8 mouse cellular contexts compared by ENCODE assay signal in the genomic region with DNA sequence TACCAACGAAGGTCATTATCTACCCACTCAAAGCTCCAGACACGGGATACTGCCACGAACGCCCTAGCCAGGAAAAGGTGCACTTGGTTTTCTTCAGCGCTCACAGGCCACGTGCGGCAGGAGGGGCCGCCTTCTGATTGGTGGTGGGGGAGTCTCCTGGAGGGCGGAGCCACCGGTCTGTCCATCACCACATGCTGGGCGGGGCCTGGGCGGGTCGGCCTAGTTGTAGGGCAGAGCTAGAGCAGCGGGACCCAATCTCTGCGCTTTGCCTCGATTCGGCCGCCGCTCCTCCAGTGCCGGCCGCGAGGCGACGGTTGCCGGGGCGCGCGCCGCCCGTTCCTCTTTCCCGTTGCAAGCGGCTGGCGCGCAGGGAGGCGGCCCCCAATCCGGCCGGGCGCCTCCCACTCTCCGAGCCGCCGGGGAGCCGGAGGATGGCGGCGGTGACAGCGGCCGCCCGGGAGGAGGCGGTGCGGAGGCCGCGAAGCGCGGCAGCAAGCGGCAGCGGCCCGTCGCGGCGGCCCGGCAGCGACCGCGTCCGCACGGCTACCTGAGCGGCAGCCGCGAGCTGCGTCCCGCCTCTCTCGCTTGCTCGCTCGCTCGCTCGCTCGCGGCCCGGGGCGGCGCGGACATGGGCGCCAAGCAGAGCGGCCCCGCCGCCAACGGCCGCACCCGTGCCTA. TPM values are rescaled to one million over a fixed set of nuclear protein-coding genes. Genes with fewer than 3 reads are reported as not detected.
DNase-seq lines count a peak whose midpoint lies in the region; ATAC-seq and TF ChIP-seq lines count a peak whose summit lies in the region.

A gene (plus strand): TSS at position 529 of the 678 bp plus-strand sequence.

- H3K9me3 ChIP-seq in G1E (replicated peaks), result no peaks in the 10 kb centered on the region
- no peaks in the 10 kb centered on the region for H3K9me3 ChIP-seq in forebrain, embryonic 16.5 days (ENCODE audit: control insufficient read depth, low read length)
- no peaks in the 10 kb centered on the region for H3K9me3 ChIP-seq in lung, embryonic 14.5 days (ENCODE audit: low read depth, low read length)

- intact Hi-C loops in heart, postnatal 36 days (cut with DNase I), result loop anchor here (2.0 to 10.0 kb wide), 6 partner anchors 61 to 348 kb away; a partner anchor contains a TSS

- H3K4me2 ChIP-seq in forebrain, embryonic 16.5 days (ENCODE audit: low read length), result peak within 1 kb of the TSS; percentile 64
- peak within 1 kb of the TSS; percentile 82 for H3K4me2 ChIP-seq in lung, embryonic 14.5 days

- TF ChIP-seq CTCF in G1E (IDR thresholded peaks at IDR 0.05; ENCODE audit: low read depth, low read length), result no peak
- TF ChIP-seq CTCF in layer of hippocampus, adult 2 months (conservative IDR thresholded peaks at IDR 0.05), result peak; percentile 62
- no peak for TF ChIP-seq CTCF in lung, embryonic 14.5 days (IDR thresholded peaks at IDR 0.05; ENCODE audit: low read depth)
- no peak for TF ChIP-seq CTCF in olfactory bulb, adult 2 months (IDR thresholded peaks at IDR 0.05; ENCODE audit: insufficient read depth, low read depth, low read length)
- peak; percentile 70; the same call in 1 of the 2 replicates for TF ChIP-seq CTCF in thymus, adult 2 months (IDR thresholded peaks at IDR 0.05; ENCODE audit: borderline replicate concordance, control insufficient read depth, extremely low read depth, insufficient read depth, low read length, poor library complexity)

- peak; percentile 94 for TF ChIP-seq POLR2A in olfactory bulb, adult 2 months (IDR thresholded peaks at IDR 0.05; ENCODE audit: insufficient read depth, low read depth, low read length)
- peak; percentile 94 for TF ChIP-seq POLR2A in thymus, adult 2 months (IDR thresholded peaks at IDR 0.05; ENCODE audit: control insufficient read depth, extremely low read depth, insufficient read depth, low read length, poor library complexity)

- DNase-seq in G1E (ENCODE audit: low spot score), result peak; percentile 84
- DNase-seq in cerebellum, adult 18-20 months, result peak; percentile 94 to 95
- DNase-seq in heart, postnatal 36 days, result peak; percentile 93 to 94
- DNase-seq in layer of hippocampus, adult 2 months (ENCODE audit: low spot score in 2 of 2), result peak; percentile 90 to 93
- DNase-seq in lung, embryonic 14.5 days, result peak; percentile 97
- DNase-seq in thymus, adult 2 months, result peak; percentile 93

- H3K9ac ChIP-seq in forebrain, embryonic 16.5 days (replicated peaks; ENCODE audit: low read depth, low read length), result peak within 1 kb of the TSS; percentile 89
- H3K9ac ChIP-seq in lung, embryonic 14.5 days, result peak within 1 kb of the TSS; percentile 90

- under 1% methylated on average over 62 of the region's 88 CpGs for WGBS in forebrain, embryonic 16.5 days
- WGBS in lung, embryonic 14.5 days, result under 1% methylated on average over 42 of the region's 88 CpGs
- WGBS in olfactory bulb, adult 2 months, result under 1% methylated on average over 88 of the region's 88 CpGs
- 2% methylated on average over 87 of the region's 88 CpGs for WGBS in thymus, adult 2 months

- H3K4me1 ChIP-seq in G1E (ENCODE audit: insufficient read depth, low read depth, low read length), result peaks cover 32% of the 10 kb centered on the region
- H3K4me1 ChIP-seq in forebrain, embryonic 16.5 days (replicated peaks; ENCODE audit: control insufficient read depth, insufficient read depth, low read length), result peaks cover 38% of the 10 kb centered on the region
- peaks cover 22% of the 10 kb centered on the region for H3K4me1 ChIP-seq in lung, embryonic 14.5 days (ENCODE audit: insufficient read depth)
- H3K4me1 ChIP-seq in olfactory bulb, adult 2 months (ENCODE audit: control insufficient read depth, insufficient read depth, low read length), result peaks cover 8% of the 10 kb centered on the region; the same call in 1 of the 2 replicates
- peaks cover 11% of the 10 kb centered on the region for H3K4me1 ChIP-seq in thymus, adult 2 months (replicated peaks; ENCODE audit: control insufficient read depth, insufficient read depth, low read length)

- peak within 1 kb of the TSS; percentile 97 for H3K27ac ChIP-seq in forebrain, embryonic 16.5 days (ENCODE audit: low read length)
- peak within 1 kb of the TSS; percentile 91 for H3K27ac ChIP-seq in layer of hippocampus, adult 2 months
- peak within 1 kb of the TSS; percentile 95 for H3K27ac ChIP-seq in lung, embryonic 14.5 days (ENCODE audit: low read depth)
- peak within 1 kb of the TSS; percentile 63 for H3K27ac ChIP-seq in olfactory bulb, adult 2 months (ENCODE audit: insufficient read depth, low read depth, low read length)
- peak within 1 kb of the TSS; percentile 89 for H3K27ac ChIP-seq in thymus, adult 2 months (ENCODE audit: control insufficient read depth, insufficient read depth, low read length)

- peaks cover 2% of the 10 kb centered on the region; the same call in 1 of the 2 replicates for H3K27me3 ChIP-seq in G1E (ENCODE audit: insufficient read depth, low read length)
- no peaks in the 10 kb centered on the region for H3K27me3 ChIP-seq in forebrain, embryonic 16.5 days (replicated peaks; ENCODE audit: control insufficient read depth, insufficient read depth, low read length)
- no peaks in the 10 kb centered on the region for H3K27me3 ChIP-seq in lung, embryonic 14.5 days (ENCODE audit: insufficient read depth, low read length)
- no peaks in the 10 kb centered on the region for H3K27me3 ChIP-seq in thymus, adult 2 months (ENCODE audit: control insufficient read depth, insufficient read depth, low read length)

- peaks cover 7% of the 10 kb centered on the region for H3K36me3 ChIP-seq in G1E (replicated peaks)
- no peaks in the 10 kb centered on the region for H3K36me3 ChIP-seq in forebrain, embryonic 16.5 days (ENCODE audit: control insufficient read depth, insufficient read depth)
- no peaks in the 10 kb centered on the region for H3K36me3 ChIP-seq in lung, embryonic 14.5 days (ENCODE audit: insufficient read depth)
- H3K36me3 ChIP-seq in thymus, adult 2 months (ENCODE audit: control insufficient read depth, insufficient read depth, low read length), result no peaks in the 10 kb centered on the region

- ATAC-seq in G1E (ENCODE audit: extremely low read depth, insufficient number of reproducible peaks, low FRiP score, poor library complexity, severe bottlenecking), result peak; percentile 93
- ATAC-seq in forebrain, embryonic 16.5 days, result peak; percentile 99
- ATAC-seq in lung, embryonic 14.5 days (ENCODE audit: insufficient read depth), result peak; percentile 98

- peak within 1 kb of the TSS; percentile 85 for H3K4me3 ChIP-seq in G1E (ENCODE audit: low read depth, low read length)
- H3K4me3 ChIP-seq in forebrain, embryonic 16.5 days (replicated peaks; ENCODE audit: low read length), result peak within 1 kb of the TSS; percentile 88
- H3K4me3 ChIP-seq in layer of hippocampus, adult 2 months, result peak within 1 kb of the TSS; percentile 77
- H3K4me3 ChIP-seq in lung, embryonic 14.5 days (ENCODE audit: low read depth, low read length), result peak within 1 kb of the TSS; percentile 78
- H3K4me3 ChIP-seq in olfactory bulb, adult 2 months (ENCODE audit: insufficient read depth, low read depth, low read length), result peak within 1 kb of the TSS; percentile 77
- peak within 1 kb of the TSS; percentile 95 for H3K4me3 ChIP-seq in thymus, adult 2 months (ENCODE audit: control insufficient read depth, insufficient read depth, low read length)

RNA-seq across cellular contexts. Expression of the gene that starts here (rescaled TPM):
- 39.5 and 41.1 TPM in 2 replicates for total RNA-seq in G1E (2014; fragmentation: Nextera tagmentation)
- total RNA-seq in G1E (2017), result 45.2 and 49.4 TPM in 2 replicates
- 20.3 and 36.6 TPM in 2 replicates for polyA plus RNA-seq in G1E (2012)
- 19.5 and 23.2 TPM in 2 replicates for polyA plus RNA-seq in forebrain, embryonic 16.5 days (2015; fragmentation: Nextera tagmentation; extraction: Ambion mirVana)
- 10 to 100 TPM; 16.1 to 18.1 TPM for total RNA-seq in heart, postnatal 36 days (2021)
- total RNA-seq in layer of hippocampus, adult 2 months (2021), result 10 to 100 TPM; 23.1 to 24.6 TPM
- 3.2 and 3.9 TPM in 2 replicates for polyA plus RNA-seq in lung, embryonic 14.5 days (2014; fragmentation: Nextera tagmentation; extraction: Ambion mirVana)
- not detected in 2 replicates for polyA plus RNA-seq in olfactory bulb, adult 2 months (2012; ENCODE audit: insufficient read depth, insufficient read length, low replicate concordance, missing spikeins)
- polyA plus RNA-seq in thymus, adult 2 months (2012; rRNA removed), result 17.5 and 20.9 TPM in 2 replicates

Comparison
In these comparisons a context has a peak if more than half of its experiments do, and no peak if none do; other contexts are left out.
1. Peak in every context shown above with its lines: DNase-seq, ATAC-seq, H3K4me3 ChIP-seq and H3K27ac ChIP-seq.
2. CTCF ChIP-seq: peak in layer of hippocampus, adult 2 months (single experiment) and thymus, adult 2 months (single experiment); none in G1E (single experiment), lung, embryonic 14.5 days (single experiment) and olfactory bulb, adult 2 months (single experiment).